Mouse (Mus musculus) heart, adult 9 months (tissue): ENCODE data around the gene P3h2.

Source experiments
- DNase-seq, 2 experiments: peaks; one replicate each; pipeline ENCODE4 v3.0.0; 2022; ENCODE audit warnings: low spot score in 2 of 2

Gene P3h2

GRCm38 (mm10) chr16:26105115-26105974, at the start of gene P3h2:
Gene P3h2 (minus strand): TSS chr16:26105784.
- DNase-seq = peak; percentile 39 to 47

DNA sequence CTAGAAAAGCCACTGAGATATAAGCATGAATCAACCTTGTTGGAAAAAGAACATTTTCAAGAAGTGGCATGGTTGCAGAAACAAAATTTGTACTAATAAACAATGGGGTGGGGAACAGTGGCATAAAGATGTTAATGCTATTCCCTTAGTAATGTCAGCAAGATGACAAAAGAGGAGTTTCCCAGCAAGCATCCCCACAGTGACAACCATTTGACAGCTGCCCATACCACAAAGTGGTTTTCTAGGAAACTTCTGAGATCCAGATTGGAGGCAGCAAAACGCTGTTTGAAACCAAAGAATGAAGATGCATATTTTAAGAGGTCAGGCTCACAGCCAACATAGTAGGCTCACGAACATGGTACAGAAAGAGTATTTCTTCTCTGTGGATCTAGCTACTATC, 46.7 kb upstream of the P3h2 start:
- no peak for DNase-seq

GRCm38 (mm10) chr16:26150943-26151342, 45.4 kb upstream of the P3h2 start:
- no peak for DNase-seq

DNA sequence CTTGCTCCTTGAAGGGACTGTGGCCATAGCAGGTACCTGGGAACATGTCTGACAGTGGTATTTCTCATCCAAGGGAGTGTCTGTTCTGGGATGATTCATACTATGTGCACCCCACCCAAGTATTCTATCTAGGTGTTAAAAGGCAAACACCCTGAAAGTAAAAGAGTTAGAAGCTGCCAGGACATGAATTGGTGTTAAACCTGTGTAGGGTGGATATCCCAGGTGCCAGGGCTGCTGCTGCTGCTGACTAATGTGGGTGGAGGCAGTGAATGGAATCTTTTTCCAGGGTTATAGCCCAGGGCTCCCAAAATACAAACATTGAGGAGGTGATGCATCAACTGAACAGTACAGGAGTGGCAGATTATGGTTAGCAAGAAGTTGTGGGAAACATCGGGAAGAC, 41.3 kb upstream of the P3h2 start:
- DNase-seq = no peak

DNA sequence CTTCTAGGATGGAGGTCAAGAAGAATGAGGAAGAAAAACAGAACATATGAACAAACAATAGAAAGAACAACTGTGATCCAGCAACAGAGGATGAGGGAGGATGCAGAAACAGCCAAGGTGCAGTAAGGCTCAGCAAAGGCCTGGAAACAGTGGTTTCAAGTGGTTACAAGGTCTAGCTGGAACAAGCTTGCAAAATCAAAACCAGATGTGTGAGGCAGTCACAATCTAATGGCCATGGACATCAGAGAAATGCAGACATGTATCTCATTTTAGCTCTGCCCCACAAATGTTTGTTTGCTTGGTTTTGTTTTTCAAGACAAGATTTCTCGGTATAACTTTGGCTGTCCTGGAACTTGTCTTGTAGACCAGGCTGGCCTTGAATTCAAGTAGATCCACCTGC, 25.5 kb upstream of the P3h2 start:
- no peak for DNase-seq

DNA sequence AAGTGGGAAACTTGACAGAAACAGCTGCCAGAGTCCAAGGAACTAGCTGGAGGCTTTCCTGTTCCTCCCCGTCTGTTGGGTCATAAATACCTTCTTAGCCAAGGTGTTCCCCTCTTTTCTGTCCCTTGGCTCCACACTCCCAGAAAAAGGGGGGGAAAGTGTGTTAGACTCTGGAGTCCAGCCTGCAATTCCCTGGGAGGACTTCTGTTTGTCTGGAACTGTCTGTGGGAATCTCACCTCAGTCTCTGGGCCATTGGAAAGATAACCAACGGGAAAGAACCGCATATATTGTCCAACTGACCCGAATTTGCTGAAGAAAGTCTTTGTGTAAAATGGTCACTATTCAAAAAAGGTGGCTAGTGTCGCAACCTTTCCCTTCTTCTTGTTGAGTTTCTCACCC, 1.0 kb upstream of the P3h2 start:
- no peak for DNase-seq

GRCm38 (mm10) chr16:26106041-26106617, 545 bp upstream of the P3h2 start:
- DNase-seq = peak; percentile 2 to 6

DNA sequence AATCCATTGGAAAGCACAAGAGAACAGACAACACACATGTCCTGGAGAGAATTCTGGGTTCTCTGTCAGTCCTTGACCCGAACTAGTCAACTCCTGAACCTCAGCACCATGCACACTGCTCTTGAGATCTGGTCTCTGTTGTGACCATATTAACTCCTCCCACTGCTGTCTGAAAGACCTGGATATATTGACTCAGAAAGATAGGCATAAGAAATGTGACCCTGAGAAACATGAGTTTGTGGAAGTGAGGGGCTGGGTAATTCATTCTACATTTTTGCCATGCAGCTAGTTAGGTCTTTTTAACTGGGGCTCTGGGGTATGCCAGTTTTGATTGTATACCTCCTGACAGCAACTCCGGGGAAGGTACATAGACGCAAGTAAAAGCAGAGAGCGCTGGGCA, 1.3 kb downstream of the P3h2 start:
- DNase-seq = no peak

DNA sequence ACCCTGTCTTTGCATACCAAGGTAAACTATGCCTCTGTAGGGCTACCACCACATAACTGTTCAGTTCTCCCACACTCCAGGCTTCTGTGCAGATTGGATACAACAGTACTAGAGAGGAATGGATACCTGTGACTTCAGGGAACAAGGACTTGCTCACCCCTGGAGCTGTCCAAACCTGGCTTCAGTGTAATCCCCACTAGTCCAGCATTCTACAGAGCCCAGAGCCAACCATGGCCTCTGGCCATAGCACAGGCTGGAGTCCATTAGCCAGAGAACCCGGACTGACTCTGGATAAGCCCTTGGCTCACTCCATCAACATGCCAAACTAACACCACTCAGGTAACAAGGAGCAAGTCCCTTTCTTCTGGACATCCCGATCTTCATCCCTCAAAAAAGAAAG, 2.7 kb downstream of the P3h2 start:
- no peak for DNase-seq

GRCm38 (mm10) chr16:26100167-26100566, 5.4 kb downstream of the P3h2 start:
- DNase-seq = no peak

- peak in 1 of 2 experiments; percentile 10 for DNase-seq
Measured at GRCm38 (mm10) chr16:26095696-26096284, 9.8 kb downstream of the P3h2 start.

- DNase-seq = no peak
Measured at GRCm38 (mm10) chr16:26093888-26094287, 11.7 kb downstream of the P3h2 start.

DNA sequence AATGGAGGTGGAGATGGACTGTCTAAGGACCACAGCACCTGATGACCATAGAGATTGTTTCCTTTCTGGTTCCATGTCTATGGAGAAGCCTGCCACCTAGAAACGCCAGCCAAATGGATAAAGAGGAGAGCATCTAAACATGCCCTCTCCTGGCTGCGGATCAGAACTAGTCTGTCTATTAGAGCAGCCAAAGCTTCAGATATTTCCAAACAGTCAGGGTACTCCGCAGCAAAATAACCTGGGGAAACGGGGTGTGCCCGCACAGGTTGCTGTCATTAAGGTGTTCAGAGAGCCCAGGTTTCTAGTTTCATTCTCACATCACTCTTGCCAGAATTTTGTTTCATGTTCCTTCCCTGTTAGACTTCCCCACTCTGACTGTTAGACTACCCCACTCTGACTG, 16.6 kb downstream of the P3h2 start:
- DNase-seq = no peak

- no peak for DNase-seq
Measured at GRCm38 (mm10) chr16:26088240-26088639, 17.3 kb downstream of the P3h2 start.

GRCm38 (mm10) chr16:26086955-26087354, 18.6 kb downstream of the P3h2 start:
- no peak for DNase-seq

DNA sequence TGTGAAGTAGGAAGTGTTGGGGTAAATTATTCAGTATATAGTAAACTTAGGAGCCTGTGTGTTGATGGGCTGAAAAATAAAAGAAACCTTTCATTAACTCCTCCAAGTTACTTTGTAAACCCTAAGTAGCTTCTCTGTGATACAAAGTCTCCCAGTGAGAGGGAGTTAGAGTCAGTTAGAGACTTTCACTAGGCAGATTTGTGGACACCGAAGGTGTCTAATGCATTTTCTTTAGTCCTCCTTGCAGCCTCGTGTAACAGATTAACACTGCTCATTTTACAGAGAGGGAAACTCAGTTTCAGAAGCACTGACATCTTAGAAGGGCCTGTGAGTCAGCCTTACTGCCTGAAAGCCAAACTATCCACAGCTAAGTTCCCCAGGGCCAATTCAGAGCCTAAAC, 20.4 kb downstream of the P3h2 start:
- no peak for DNase-seq

- DNase-seq = peak; percentile 13 to 23
Measured at GRCm38 (mm10) chr16:26082831-26083230, 22.8 kb downstream of the P3h2 start.

DNA sequence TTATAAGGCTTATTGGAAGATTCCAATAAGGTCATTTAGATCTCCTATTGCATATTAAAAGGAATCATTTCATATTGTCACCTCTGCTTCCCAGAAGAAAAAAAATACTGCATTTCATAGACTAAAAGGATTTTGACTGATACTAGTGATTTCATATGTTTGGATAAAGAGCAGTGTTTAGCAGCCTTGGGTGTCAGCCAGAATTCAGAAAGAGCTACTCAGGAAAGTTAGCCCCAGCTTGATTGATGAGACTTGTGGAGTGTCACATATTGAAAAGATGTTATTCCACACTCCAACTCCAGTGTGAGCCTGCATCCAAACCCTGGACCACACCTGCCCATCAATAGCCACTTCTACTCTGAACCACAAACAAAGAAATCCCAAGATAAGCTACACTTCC, 23.2 kb downstream of the P3h2 start:
- DNase-seq = no peak

DNA sequence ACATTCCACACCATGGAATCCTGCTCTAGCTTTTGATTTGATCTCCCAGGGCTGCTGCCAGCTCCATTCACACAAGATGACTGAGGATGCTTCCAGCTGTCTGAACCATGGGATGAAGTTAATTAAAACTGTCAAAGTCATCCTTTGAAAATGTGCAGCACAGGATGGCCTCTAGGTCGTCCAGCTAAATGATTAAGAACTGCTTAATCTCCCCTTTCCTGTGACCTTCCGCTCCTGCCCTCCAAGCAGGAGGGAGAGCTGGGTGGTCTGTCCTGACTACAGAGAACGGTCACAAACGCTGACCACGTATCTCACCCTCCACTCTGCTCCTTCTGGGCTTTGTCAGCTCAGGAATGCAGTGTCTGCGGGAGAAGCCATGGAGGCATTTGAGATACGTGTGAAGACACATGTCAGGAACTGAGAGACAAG, 26.6 kb downstream of the P3h2 start:
- no peak for DNase-seq

DNA sequence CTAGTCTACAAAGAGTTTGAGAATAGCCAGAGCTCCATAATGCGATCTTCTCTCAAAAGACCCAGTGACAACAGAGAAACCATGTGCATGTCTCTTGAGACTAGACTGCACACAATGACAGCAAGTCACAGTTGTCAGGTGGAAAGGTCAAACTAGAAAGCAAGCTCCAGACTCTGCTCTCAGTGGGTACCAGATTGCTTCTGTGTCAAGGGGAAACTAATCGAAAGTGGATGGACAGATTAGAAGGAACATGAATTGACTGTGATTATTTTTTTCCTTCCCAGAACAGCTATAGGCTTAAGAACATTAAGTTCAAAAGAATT, 27.5 kb downstream of the P3h2 start:
- DNase-seq = no peak

DNA sequence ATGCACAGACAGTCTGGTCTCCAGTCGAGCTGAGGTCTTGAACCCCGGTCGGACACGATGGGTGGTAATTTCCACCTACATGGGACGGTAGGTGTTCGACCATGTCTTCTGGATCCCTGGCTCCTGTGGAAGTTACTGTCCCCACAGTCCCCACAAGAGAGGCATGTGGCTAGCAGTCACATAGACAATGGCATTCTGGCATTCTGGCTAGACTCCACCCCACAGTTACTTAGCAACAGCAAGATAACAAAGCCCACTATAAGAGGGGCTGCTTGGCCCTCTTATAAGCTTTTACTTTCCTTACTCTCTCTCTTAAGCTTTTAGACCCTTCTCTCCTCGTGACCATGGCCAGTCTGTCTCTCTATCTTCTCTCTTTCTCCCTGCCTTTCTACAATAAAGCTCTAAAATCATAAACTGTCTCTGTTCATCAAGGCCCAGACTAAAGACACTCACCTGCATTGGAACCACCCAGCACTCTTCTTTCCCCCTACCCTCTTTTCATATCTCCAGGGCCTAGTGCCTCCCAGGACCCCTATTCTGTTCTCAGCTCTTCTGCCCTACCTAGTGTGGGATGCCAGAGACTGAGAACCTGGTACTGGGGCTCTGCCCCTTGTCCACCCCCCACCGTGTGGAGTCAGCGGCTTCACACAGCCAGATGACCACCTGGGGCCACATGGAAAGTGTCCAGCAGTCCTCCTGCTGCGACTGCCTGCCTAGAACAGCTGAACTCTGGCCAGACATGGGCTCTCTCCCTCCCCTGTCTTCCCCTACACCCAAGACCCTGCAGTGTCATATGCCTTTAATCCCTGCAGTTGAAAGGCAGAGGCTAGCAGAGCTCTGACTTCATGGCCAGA, 28.1 kb downstream of the P3h2 start:
- DNase-seq = no peak

GRCm38 (mm10) chr16:26075063-26075462, 30.5 kb downstream of the P3h2 start:
- DNase-seq = no peak
